Mouse (Mus musculus) limb, embryonic 14.5 days (tissue): ENCODE measurements around the gene Spg7. TPM values are rescaled to one million over a fixed set of nuclear protein-coding genes. Genes with fewer than 3 reads are reported as not detected.
A peak's percentile ranks its signal among the peaks of the same experiment; 100 is the strongest.

ENCODE experiments used
- ATAC-seq: fragments of 200-750 bp; cut with Nextera tagmentation; 2 replicates; pipeline ENCODE4 v1.8.0; 2017; ENCODE audit warnings: low read depth, moderate number of reproducible peaks, moderate TSS enrichment; ENCODE audit not compliant: low FRiP score
- DNase-seq: peaks from one replicate; pipeline ENCODE4 v3.0.0-alpha.2; 2015; ENCODE audit warnings: low spot score
- H3K27ac ChIP-seq: fragments of 300-500 bp; sonication (generic); replicated peaks from 2 replicates; pipeline ENCODE4 v1.5.1; 2014; ENCODE audit warnings: low read depth, mild to moderate bottlenecking, low read length, moderate library complexity, mixed read lengths
- H3K27me3 ChIP-seq: fragments of 300-500 bp; sonication (generic); 2 replicates; pipeline ENCODE4 v1.6.1; 2014; ENCODE audit warnings: low read length, mixed read lengths; ENCODE audit not compliant: control insufficient read depth, insufficient read depth
- H3K36me3 ChIP-seq: fragments of 300-500 bp; sonication (generic); 2 replicates; pipeline ENCODE4 v1.6.1; 2014; ENCODE audit warnings: mild to moderate bottlenecking, low read length, moderate library complexity, mixed read lengths; ENCODE audit not compliant: control insufficient read depth, insufficient read depth
- H3K4me1 ChIP-seq: fragments of 300-500 bp; sonication (generic); 2 replicates; pipeline ENCODE4 v1.6.1; 2014; ENCODE audit warnings: antibody characterized with exemption, low read length, mixed read lengths; ENCODE audit not compliant: control insufficient read depth, insufficient read depth
- H3K4me2 ChIP-seq: fragments of 300-500 bp; sonication (generic); replicated peaks from 2 replicates; pipeline ENCODE4 v1.6.1; 2014; ENCODE audit warnings: low read depth, mild to moderate bottlenecking, low read length, moderate library complexity; ENCODE audit not compliant: severe bottlenecking
- H3K4me3 ChIP-seq: fragments of 300-500 bp; sonication (generic); replicated peaks from 2 replicates; pipeline ENCODE4 v1.5.1; 2014; ENCODE audit warnings: low read length
- H3K9ac ChIP-seq: fragments of 300-500 bp; sonication (generic); 2 replicates; pipeline ENCODE4 v1.6.1; 2014; ENCODE audit warnings: mild to moderate bottlenecking, low read depth, low read length, moderate library complexity; ENCODE audit not compliant: severe bottlenecking
- H3K9me3 ChIP-seq: fragments of 300-500 bp; sonication (generic); 2 replicates; pipeline ENCODE4 v1.6.1; 2016; ENCODE audit warnings: low read length; ENCODE audit not compliant: control insufficient read depth
- POLR2A ChIP-seq: fragments of 200-500 bp; IDR thresholded peaks from 2 replicates; pipeline ENCODE4 v1.8.0; 2012; ENCODE audit warnings: inconsistent platforms, mild to moderate bottlenecking, moderate library complexity, borderline replicate concordance; ENCODE audit not compliant: insufficient read depth, insufficient read length; ENCODE audit errors: extremely low read depth
- WGBS: fragments of 180-500 bp; shearing (Covaris S2); extraction: QIAGEN DNeasy Blood & Tissue Kit; methylation state at CpG from one replicate; pipeline ENCODE4 v1.1.7; 2014; 5-methylcytosine and 5-hydroxymethylcytosine counted together
- polyA plus RNA-seq, 2 experiments: library from polyadenylated mRNA; depleted of rRNA in 1 of 2; stranded (reverse) in 1 of 2; unstranded in 1 of 2; fragments of >200 nt; fragmentation: Nextera tagmentation in 1 of 2; extraction: Ambion mirVana in 1 of 2; gene quantifications; 2 replicates each; pipeline versions ENCODE4 v1.2.1 to v1.2.3; 2012 to 2014

The Spg7 gene
- polyA plus RNA-seq, 2 experiments, result 34.8 to 90.0 TPM

DNA sequence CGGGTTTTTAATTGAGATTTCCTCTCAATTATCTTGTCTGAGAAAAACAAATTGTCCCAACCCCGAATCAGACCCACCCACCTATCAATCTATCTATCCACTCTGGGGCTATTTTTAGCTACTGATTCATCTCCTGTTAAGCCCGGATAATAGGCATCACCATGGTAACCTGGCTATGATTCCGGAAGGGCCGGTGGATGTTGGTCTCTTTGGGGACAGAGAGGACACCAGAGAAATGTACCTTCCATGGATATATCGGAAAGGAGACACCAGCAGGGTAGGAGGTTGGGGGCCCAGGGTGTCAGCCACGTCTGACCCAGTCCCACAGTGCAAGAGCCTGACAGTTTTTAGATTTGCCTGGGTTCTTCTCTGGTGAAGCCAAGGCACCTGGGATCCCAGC is 72.7 kb downstream of the Spg7 start:
- 54% methylated on average over 7 of the region's 7 CpGs for WGBS
- Histone ChIP-seq H3K27ac (no peak overlapping the region), H3K4me2 (no peak overlapping the region), H3K9me3 (no peaks in the 10 kb centered on the region), H3K36me3 (no peaks in the 10 kb centered on the region), H3K4me3 (no peak overlapping the region), H3K27me3 (no peaks in the 10 kb centered on the region), H3K9ac (peak overlapping the region; percentile 28; the same call in 1 of the 2 replicates), H3K4me1 (peaks cover 19% of the 10 kb centered on the region)
- ATAC-seq (no peak), DNase-seq (no peak)
- no peak for TF ChIP-seq POLR2A

DNA sequence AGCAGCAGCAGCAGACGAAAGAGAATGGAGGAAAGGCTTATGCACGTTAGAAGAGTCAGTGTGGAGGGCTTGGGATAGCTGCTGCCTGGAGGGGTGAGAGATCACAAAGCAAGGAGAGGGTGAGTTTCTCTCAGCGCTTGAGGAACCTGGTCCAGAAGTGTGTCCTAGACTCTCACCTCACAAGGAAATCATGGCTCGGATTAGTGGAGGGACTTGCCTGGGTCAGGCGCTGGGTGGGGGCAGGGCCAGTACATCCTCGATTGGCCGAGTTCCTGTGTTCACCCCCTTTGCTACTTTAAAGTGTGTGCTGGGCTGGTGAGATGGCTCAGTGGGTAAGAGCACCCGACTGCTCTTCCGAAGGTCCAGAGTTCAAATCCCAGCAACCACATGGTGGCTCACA is 73.1 kb downstream of the Spg7 start:
- H3K4me2 ChIP-seq, result no peak overlapping the region
- peaks cover 19% of the 10 kb centered on the region for H3K4me1 ChIP-seq
- no peak for ATAC-seq
- no peak for DNase-seq
- 62% methylated on average over 9 of the region's 9 CpGs for WGBS
- no peaks in the 10 kb centered on the region for H3K27me3 ChIP-seq
- H3K36me3 ChIP-seq, result no peaks in the 10 kb centered on the region
- H3K4me3 ChIP-seq, result no peak overlapping the region
- no peaks in the 10 kb centered on the region for H3K9me3 ChIP-seq
- H3K27ac ChIP-seq, result no peak overlapping the region
- peak overlapping the region; percentile 28; the same call in 1 of the 2 replicates for H3K9ac ChIP-seq
- no peak for TF ChIP-seq POLR2A

DNA sequence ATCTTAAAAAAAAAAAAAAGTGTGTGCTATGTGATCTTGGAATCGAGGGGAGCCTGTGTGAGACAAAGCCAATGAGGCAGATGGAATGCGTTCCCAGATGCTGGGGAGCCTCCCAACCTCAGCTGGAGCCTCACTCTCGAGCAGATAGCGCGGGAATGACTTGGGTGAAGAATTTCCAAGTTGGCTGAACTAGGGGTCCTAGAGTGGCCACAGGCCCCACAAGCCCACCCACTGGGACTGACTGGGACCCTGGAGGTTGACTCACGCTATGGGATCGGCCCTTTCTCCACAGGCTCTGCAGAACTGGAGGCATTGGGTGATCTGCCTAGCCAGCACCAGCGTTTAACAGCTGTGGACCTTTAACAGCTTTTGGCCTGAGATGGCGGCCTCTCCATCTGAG is 73.5 kb downstream of the Spg7 start:
- Histone ChIP-seq H3K4me1 (peaks cover 19% of the 10 kb centered on the region), H3K27me3 (no peaks in the 10 kb centered on the region), H3K9ac (no peak overlapping the region), H3K4me2 (no peak overlapping the region), H3K27ac (no peak overlapping the region), H3K9me3 (no peaks in the 10 kb centered on the region), H3K36me3 (no peaks in the 10 kb centered on the region), H3K4me3 (no peak overlapping the region)
- DNase-seq (no peak), ATAC-seq (no peak)
- TF ChIP-seq POLR2A, result no peak
- 79% methylated on average over 9 of the region's 9 CpGs for WGBS

DNA sequence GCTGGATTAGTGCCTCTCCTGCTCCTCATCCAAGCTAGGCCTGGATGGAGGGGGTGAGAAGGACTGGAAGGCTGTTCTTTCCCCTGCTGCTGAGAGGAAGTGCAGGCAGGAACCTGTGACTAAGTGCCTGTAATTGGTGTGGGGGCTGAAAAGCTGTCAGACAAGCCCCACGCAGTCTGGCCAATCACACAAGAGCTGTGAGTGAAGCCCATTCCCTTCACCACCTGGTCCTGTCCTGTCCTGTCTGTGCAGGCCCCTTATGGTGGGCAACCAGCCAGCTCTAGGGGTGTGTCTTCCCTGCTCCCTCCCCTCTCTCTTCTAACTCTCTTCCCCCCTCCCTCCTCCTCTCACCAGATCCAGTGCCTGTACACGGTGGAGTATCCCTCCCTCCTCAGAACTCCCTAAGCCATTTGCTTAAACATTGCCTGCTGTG is 74.9 kb downstream of the Spg7 start:
- Histone ChIP-seq H3K36me3 (no peaks in the 10 kb centered on the region), H3K4me1 (peaks cover 28% of the 10 kb centered on the region), H3K27me3 (no peaks in the 10 kb centered on the region), H3K9me3 (no peaks in the 10 kb centered on the region), H3K27ac (peak overlapping the region; percentile 80), H3K4me2 (no peak overlapping the region), H3K9ac (peak overlapping the region; percentile 32; the same call in 1 of the 2 replicates), H3K4me3 (no peak overlapping the region)
- TF ChIP-seq POLR2A, result no peak
- ATAC-seq (peak; percentile 89), DNase-seq (peak; percentile 93)
- WGBS, result 5% methylated on average over 2 of the region's 2 CpGs

DNA sequence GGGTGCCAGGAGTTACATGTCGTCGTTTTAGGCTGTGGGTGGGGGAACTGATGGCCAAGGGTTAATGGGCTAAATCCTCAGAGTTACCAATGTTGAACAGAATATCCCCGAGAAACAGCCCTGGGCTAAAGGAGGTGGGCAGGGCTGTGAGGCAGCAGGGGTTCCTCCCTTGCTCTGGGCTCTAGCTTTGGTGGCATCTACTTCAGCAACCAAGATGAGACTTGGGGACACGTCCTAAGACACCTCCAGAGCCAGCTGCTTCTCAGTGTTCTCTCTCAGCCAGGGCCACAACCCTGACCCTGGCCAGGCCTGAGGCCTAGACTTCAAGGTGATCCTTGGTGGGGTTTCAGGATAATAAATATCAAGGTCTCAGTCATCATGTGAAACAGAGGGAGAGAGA is 76.0 kb downstream of the Spg7 start:
- peaks cover 28% of the 10 kb centered on the region for H3K4me1 ChIP-seq

DNA sequence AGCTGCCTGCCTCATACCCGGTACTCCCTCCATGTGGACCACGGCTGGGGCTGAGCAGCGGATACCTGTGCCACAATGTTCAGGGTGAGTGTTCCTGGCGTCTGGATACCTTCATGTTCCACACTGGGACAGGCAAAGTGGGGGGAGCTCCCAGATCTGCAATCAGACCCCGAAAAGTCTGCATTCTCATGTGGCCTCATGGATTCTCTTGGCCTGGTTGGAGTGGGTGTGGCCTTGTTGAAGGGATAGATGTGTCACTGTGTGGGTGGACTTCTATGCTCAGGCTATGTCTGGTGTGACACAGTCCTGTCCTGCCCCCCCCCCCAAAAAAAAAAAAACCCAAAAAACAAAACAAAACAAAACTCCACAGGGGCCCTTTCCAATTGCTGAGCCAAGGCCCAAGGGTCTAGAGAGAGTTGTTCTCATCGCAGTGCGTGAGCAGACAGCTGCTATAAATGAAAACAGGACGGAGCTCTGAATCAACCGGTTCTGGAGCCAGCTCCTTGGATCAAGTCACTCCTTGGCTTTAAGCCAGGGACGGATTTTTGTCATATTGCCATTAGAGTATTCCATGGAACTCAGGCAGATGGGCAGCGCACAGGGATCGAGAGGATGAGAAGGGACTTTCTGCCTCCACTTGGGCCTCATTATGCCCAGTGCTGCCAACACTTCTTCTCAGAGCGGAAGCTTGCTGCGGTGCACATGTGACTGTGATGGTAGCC is 79.2 kb downstream of the Spg7 start:
- WGBS, result 54% methylated on average over 14 of the region's 14 CpGs
- H3K9ac ChIP-seq, result no peak overlapping the region
- peak; percentile 36 for ATAC-seq
- no peaks in the 10 kb centered on the region for H3K9me3 ChIP-seq
- H3K4me1 ChIP-seq, result peaks cover 27% of the 10 kb centered on the region
- H3K4me3 ChIP-seq, result no peak overlapping the region
- TF ChIP-seq POLR2A, result no peak
- DNase-seq, result peak; percentile 95
- no peak overlapping the region for H3K4me2 ChIP-seq
- H3K27me3 ChIP-seq, result no peaks in the 10 kb centered on the region
- H3K27ac ChIP-seq, result peak overlapping the region; percentile 70
- no peaks in the 10 kb centered on the region for H3K36me3 ChIP-seq

More for the DNA sequence above, 76.0 kb downstream of the Spg7 start:
- no peaks in the 10 kb centered on the region for H3K36me3 ChIP-seq
- ATAC-seq, result no peak
- no peaks in the 10 kb centered on the region for H3K9me3 ChIP-seq
- no peaks in the 10 kb centered on the region for H3K27me3 ChIP-seq
- no peak overlapping the region for H3K4me2 ChIP-seq
- no peak for TF ChIP-seq POLR2A
- H3K27ac ChIP-seq, result no peak overlapping the region
- H3K4me3 ChIP-seq, result no peak overlapping the region
- H3K9ac ChIP-seq, result no peak overlapping the region
- WGBS, result 37% methylated on average over 4 of the region's 4 CpGs
- DNase-seq, result no peak
